Mouse (Mus musculus) cerebellum, adult (tissue): Measurements from ENCODE around the gene Maneal.

Experiments used
- ATAC-seq: cut with Nextera tagmentation; 2 replicates; pipeline ENCODE4 v1.9.2; 2017; ENCODE audit warnings: mild to moderate bottlenecking, moderate library complexity, mixed read lengths; ENCODE audit not compliant: insufficient number of reproducible peaks, low FRiP score, low TSS enrichment

The Maneal gene

GRCm38 (mm10) chr4:124850261-124850913, 11.6 kb downstream of the Maneal start, which contains the start of gene Yrdc:
Gene Yrdc (plus strand): TSS chr4:124850679.
- ATAC-seq = peak; percentile 85

GRCm38 (mm10) chr4:124849631-124850260, 12.2 kb downstream of the Maneal start:
- peak; percentile 12; the same call in 1 of the 2 replicates for ATAC-seq

- 0 out of 2 replicates have a peak, but pooled peaks have one; percentile 23 for ATAC-seq
Measured at GRCm38 (mm10) chr4:124847573-124847972, 14.4 kb downstream of the Maneal start.

GRCm38 (mm10) chr4:124843493-124843892, 18.5 kb downstream of the Maneal start:
- 0 out of 2 replicates have a peak, but pooled peaks have one; percentile 31 for ATAC-seq

GRCm38 (mm10) chr4:124840998-124841397, 21.0 kb downstream of the Maneal start:
- ATAC-seq = no peak

- ATAC-seq = no peak
Measured at GRCm38 (mm10) chr4:124838035-124838700, 23.8 kb downstream of the Maneal start.

- ATAC-seq = no peak
Measured at GRCm38 (mm10) chr4:124832796-124833195, 29.2 kb downstream of the Maneal start.

GRCm38 (mm10) chr4:124829671-124830070, 32.3 kb downstream of the Maneal start:
- ATAC-seq = no peak

- no peak for ATAC-seq
Measured at GRCm38 (mm10) chr4:124825371-124825965, 36.5 kb downstream of the Maneal start.

GRCm38 (mm10) chr4:124824967-124825366, 37.0 kb downstream of the Maneal start:
- no peak for ATAC-seq

- ATAC-seq = no peak
Measured at GRCm38 (mm10) chr4:124818832-124819231, 43.1 kb downstream of the Maneal start.

GRCm38 (mm10) chr4:124817803-124818202, 44.2 kb downstream of the Maneal start:
- ATAC-seq = no peak

GRCm38 (mm10) chr4:124815901-124816300, 46.1 kb downstream of the Maneal start:
- ATAC-seq = no peak

GRCm38 (mm10) chr4:124811347-124811975, 50.5 kb downstream of the Maneal start:
- ATAC-seq = no peak

GRCm38 (mm10) chr4:124810056-124810455, 51.9 kb downstream of the Maneal start:
- ATAC-seq = no peak

- no peak for ATAC-seq
Measured at GRCm38 (mm10) chr4:124809136-124809883, 52.7 kb downstream of the Maneal start.

GRCm38 (mm10) chr4:124808511-124808910, 53.5 kb downstream of the Maneal start:
- no peak for ATAC-seq
